Mouse (Mus musculus): ENCODE data around the gene Ppp1r12a. TPM values are rescaled to one million over a fixed set of nuclear protein-coding genes. Genes with fewer than 3 reads are reported as not detected.

Ppp1r12a gene
- polyA plus RNA-seq, 1 experiment from 2014 or later, result 71.0 TPM

- H3K27me3 ChIP-seq (ENCODE audit: control insufficient read depth, insufficient read depth, low read depth, low read length), result no peaks in the 10 kb centered on the region
- H3K9ac ChIP-seq (ENCODE audit: low read depth, low read length), result no peak overlapping the region
- H3K9me3 ChIP-seq (replicated peaks; ENCODE audit: control insufficient read depth, low read length, poor library complexity, severe bottlenecking), result no peaks in the 10 kb centered on the region
- 90% methylated on average over 3 of the region's 3 CpGs for WGBS
- H3K36me3 ChIP-seq (ENCODE audit: control insufficient read depth, insufficient read depth, low read length), result no peaks in the 10 kb centered on the region
- H3K4me3 ChIP-seq (ENCODE audit: low read depth, low read length), result no peak overlapping the region
- no peak overlapping the region for H3K4me2 ChIP-seq (ENCODE audit: low read length)
- H3K27ac ChIP-seq (ENCODE audit: low read length), result no peak overlapping the region
- no peaks in the 10 kb centered on the region; the same call in 1 of the 2 replicates for H3K4me1 ChIP-seq (ENCODE audit: control insufficient read depth, insufficient read depth, low read length)
- no peak for ATAC-seq
Observed at GRCm38 (mm10) chr10:108171637-108172036, 9.6 kb downstream of the Ppp1r12a start.

- H3K4me2 ChIP-seq (ENCODE audit: low read length), result no peak overlapping the region
- no peaks in the 10 kb centered on the region for H3K36me3 ChIP-seq (ENCODE audit: control insufficient read depth, insufficient read depth, low read length)
- no peak overlapping the region for H3K4me3 ChIP-seq (ENCODE audit: low read depth, low read length)
- WGBS, result 80% methylated on average over 6 of the region's 6 CpGs
- H3K27ac ChIP-seq (ENCODE audit: low read length), result no peak overlapping the region
- H3K9me3 ChIP-seq (replicated peaks; ENCODE audit: control insufficient read depth, low read length, poor library complexity, severe bottlenecking), result no peaks in the 10 kb centered on the region
- no peak for ATAC-seq
- no peaks in the 10 kb centered on the region for H3K27me3 ChIP-seq (ENCODE audit: control insufficient read depth, insufficient read depth, low read depth, low read length)
- no peaks in the 10 kb centered on the region for H3K4me1 ChIP-seq (ENCODE audit: control insufficient read depth, insufficient read depth, low read length)
- H3K9ac ChIP-seq (ENCODE audit: low read depth, low read length), result no peak overlapping the region
Observed at GRCm38 (mm10) chr10:108172817-108173563, 11.0 kb downstream of the Ppp1r12a start.

- no peak overlapping the region for H3K4me3 ChIP-seq (ENCODE audit: low read depth, low read length)
- H3K9me3 ChIP-seq (replicated peaks; ENCODE audit: control insufficient read depth, low read length, poor library complexity, severe bottlenecking), result no peaks in the 10 kb centered on the region
- no peaks in the 10 kb centered on the region for H3K27me3 ChIP-seq (ENCODE audit: control insufficient read depth, insufficient read depth, low read depth, low read length)
- no peak overlapping the region for H3K4me2 ChIP-seq (ENCODE audit: low read length)
- ATAC-seq, result no peak
- no peak overlapping the region for H3K9ac ChIP-seq (ENCODE audit: low read depth, low read length)
- 88% methylated on average over 5 of the region's 5 CpGs for WGBS
- no peaks in the 10 kb centered on the region for H3K36me3 ChIP-seq (ENCODE audit: control insufficient read depth, insufficient read depth, low read length)
- H3K27ac ChIP-seq (ENCODE audit: low read length), result no peak overlapping the region
- H3K4me1 ChIP-seq (ENCODE audit: control insufficient read depth, insufficient read depth, low read length), result no peaks in the 10 kb centered on the region
Observed at GRCm38 (mm10) chr10:108174107-108174506, 12.1 kb downstream of the Ppp1r12a start.

GRCm38 (mm10) chr10:108175885-108176284, 13.9 kb downstream of the Ppp1r12a start:
- Histone ChIP-seq H3K4me1 (ENCODE audit: control insufficient read depth, insufficient read depth, low read length) (no peaks in the 10 kb centered on the region; the same call in 1 of the 2 replicates), H3K27me3 (ENCODE audit: control insufficient read depth, insufficient read depth, low read depth, low read length) (no peaks in the 10 kb centered on the region), H3K9me3 (replicated peaks; ENCODE audit: control insufficient read depth, low read length, poor library complexity, severe bottlenecking) (no peaks in the 10 kb centered on the region), H3K9ac (ENCODE audit: low read depth, low read length) (no peak overlapping the region), H3K27ac (ENCODE audit: low read length) (no peak overlapping the region), H3K36me3 (ENCODE audit: control insufficient read depth, insufficient read depth, low read length) (no peaks in the 10 kb centered on the region), H3K4me3 (ENCODE audit: low read depth, low read length) (no peak overlapping the region), H3K4me2 (ENCODE audit: low read length) (no peak overlapping the region)
- ATAC-seq, result no peak
- 74% methylated on average over 2 of the region's 2 CpGs for WGBS

- Histone ChIP-seq H3K4me3 (ENCODE audit: low read depth, low read length) (no peak overlapping the region), H3K9me3 (replicated peaks; ENCODE audit: control insufficient read depth, low read length, poor library complexity, severe bottlenecking) (no peaks in the 10 kb centered on the region), H3K9ac (ENCODE audit: low read depth, low read length) (no peak overlapping the region), H3K27ac (ENCODE audit: low read length) (no peak overlapping the region), H3K4me2 (ENCODE audit: low read length) (no peak overlapping the region), H3K36me3 (ENCODE audit: control insufficient read depth, insufficient read depth, low read length) (no peaks in the 10 kb centered on the region), H3K27me3 (ENCODE audit: control insufficient read depth, insufficient read depth, low read depth, low read length) (no peaks in the 10 kb centered on the region), H3K4me1 (ENCODE audit: control insufficient read depth, insufficient read depth, low read length) (no peaks in the 10 kb centered on the region; the same call in 1 of the 2 replicates)
- 86% methylated on average over 6 of the region's 6 CpGs for WGBS
- ATAC-seq, result no peak
Observed at GRCm38 (mm10) chr10:108178285-108178848, 16.4 kb downstream of the Ppp1r12a start.

GRCm38 (mm10) chr10:108179404-108179803, 17.4 kb downstream of the Ppp1r12a start:
- Histone ChIP-seq H3K27ac (ENCODE audit: low read length) (no peak overlapping the region), H3K27me3 (ENCODE audit: control insufficient read depth, insufficient read depth, low read depth, low read length) (no peaks in the 10 kb centered on the region), H3K4me3 (ENCODE audit: low read depth, low read length) (no peak overlapping the region), H3K4me2 (ENCODE audit: low read length) (no peak overlapping the region), H3K9ac (ENCODE audit: low read depth, low read length) (no peak overlapping the region), H3K4me1 (ENCODE audit: control insufficient read depth, insufficient read depth, low read length) (peaks cover under 1% of the 10 kb centered on the region), H3K9me3 (replicated peaks; ENCODE audit: control insufficient read depth, low read length, poor library complexity, severe bottlenecking) (no peaks in the 10 kb centered on the region), H3K36me3 (ENCODE audit: control insufficient read depth, insufficient read depth, low read length) (no peaks in the 10 kb centered on the region)
- no peak for ATAC-seq
- WGBS, result 55% methylated on average over 3 of the region's 3 CpGs

GRCm38 (mm10) chr10:108180313-108180712, 18.3 kb downstream of the Ppp1r12a start:
- H3K9ac ChIP-seq (ENCODE audit: low read depth, low read length), result no peak overlapping the region
- no peaks in the 10 kb centered on the region for H3K36me3 ChIP-seq (ENCODE audit: control insufficient read depth, insufficient read depth, low read length)
- H3K4me2 ChIP-seq (ENCODE audit: low read length), result no peak overlapping the region
- no peak overlapping the region for H3K27ac ChIP-seq (ENCODE audit: low read length)
- no peaks in the 10 kb centered on the region for H3K27me3 ChIP-seq (ENCODE audit: control insufficient read depth, insufficient read depth, low read depth, low read length)
- H3K4me1 ChIP-seq (ENCODE audit: control insufficient read depth, insufficient read depth, low read length), result peaks cover 5% of the 10 kb centered on the region
- H3K4me3 ChIP-seq (ENCODE audit: low read depth, low read length), result no peak overlapping the region
- 87% methylated on average over 2 of the region's 2 CpGs for WGBS
- no peak for ATAC-seq
- no peaks in the 10 kb centered on the region for H3K9me3 ChIP-seq (replicated peaks; ENCODE audit: control insufficient read depth, low read length, poor library complexity, severe bottlenecking)

GRCm38 (mm10) chr10:108181893-108182292, 19.9 kb downstream of the Ppp1r12a start:
- ATAC-seq, result no peak
- 67% methylated on average over 3 of the region's 3 CpGs for WGBS
- H3K36me3 ChIP-seq (ENCODE audit: control insufficient read depth, insufficient read depth, low read length), result no peaks in the 10 kb centered on the region
- peaks cover 5% of the 10 kb centered on the region for H3K4me1 ChIP-seq (ENCODE audit: control insufficient read depth, insufficient read depth, low read length)
- no peak overlapping the region for H3K4me2 ChIP-seq (ENCODE audit: low read length)
- H3K27ac ChIP-seq (ENCODE audit: low read length), result no peak overlapping the region
- no peak overlapping the region for H3K9ac ChIP-seq (ENCODE audit: low read depth, low read length)
- no peaks in the 10 kb centered on the region for H3K9me3 ChIP-seq (replicated peaks; ENCODE audit: control insufficient read depth, low read length, poor library complexity, severe bottlenecking)
- H3K27me3 ChIP-seq (ENCODE audit: control insufficient read depth, insufficient read depth, low read depth, low read length), result no peaks in the 10 kb centered on the region
- no peak overlapping the region for H3K4me3 ChIP-seq (ENCODE audit: low read depth, low read length)

GRCm38 (mm10) chr10:108182386-108182785, 20.4 kb downstream of the Ppp1r12a start:
- Histone ChIP-seq H3K27me3 (ENCODE audit: control insufficient read depth, insufficient read depth, low read depth, low read length) (no peaks in the 10 kb centered on the region), H3K9ac (ENCODE audit: low read depth, low read length) (no peak overlapping the region), H3K27ac (ENCODE audit: low read length) (no peak overlapping the region), H3K4me1 (ENCODE audit: control insufficient read depth, insufficient read depth, low read length) (peaks cover 5% of the 10 kb centered on the region), H3K4me2 (ENCODE audit: low read length) (no peak overlapping the region), H3K9me3 (replicated peaks; ENCODE audit: control insufficient read depth, low read length, poor library complexity, severe bottlenecking) (no peaks in the 10 kb centered on the region), H3K36me3 (ENCODE audit: control insufficient read depth, insufficient read depth, low read length) (no peaks in the 10 kb centered on the region), H3K4me3 (ENCODE audit: low read depth, low read length) (no peak overlapping the region)
- 71% methylated on average over 4 of the region's 4 CpGs for WGBS
- ATAC-seq, result no peak

Data from midbrain, embryonic 16.5 days (tissue).